Mouse (Mus musculus) kidney, postnatal 0 days (tissue): ENCODE data around the gene Kars. TPM values are rescaled to one million over a fixed set of nuclear protein-coding genes. Genes with fewer than 3 reads are reported as not detected.

Experiments used
- ATAC-seq: fragments of 200-750 bp; cut with Nextera tagmentation; replicated peaks from 2 replicates; pipeline ENCODE4 v1.8.0; 2017; ENCODE audit warnings: low read depth, moderate number of reproducible peaks, moderate TSS enrichment, moderate library complexity; ENCODE audit not compliant: low FRiP score
- DNase-seq: peaks from one replicate; pipeline ENCODE4 v3.0.0-alpha.2; 2016; ENCODE audit warnings: low spot score
- H3K27ac ChIP-seq: fragments of 300-500 bp; sonication (generic); 2 replicates; pipeline ENCODE4 v1.5.1; 2014; ENCODE audit warnings: mild to moderate bottlenecking
- H3K27me3 ChIP-seq: fragments of 300-500 bp; sonication (generic); 2 replicates; pipeline ENCODE4 v1.6.1; 2014; ENCODE audit warnings: low read length, mixed read lengths; ENCODE audit not compliant: insufficient read depth
- H3K36me3 ChIP-seq: fragments of 300-500 bp; sonication (generic); 2 replicates; pipeline ENCODE4 v1.6.1; 2014; ENCODE audit warnings: low read length, mixed read lengths; ENCODE audit not compliant: insufficient read depth
- H3K4me1 ChIP-seq: fragments of 300-500 bp; sonication (generic); replicated peaks from 2 replicates; pipeline ENCODE4 v1.6.1; 2014; ENCODE audit warnings: antibody characterized with exemption, low read length, mixed read lengths; ENCODE audit not compliant: insufficient read depth
- H3K4me2 ChIP-seq: fragments of 300-500 bp; sonication (generic); 2 replicates; pipeline ENCODE4 v1.6.1; 2014; ENCODE audit warnings: mild to moderate bottlenecking, low read length, moderate library complexity, mixed read lengths
- H3K4me3 ChIP-seq: fragments of 300-500 bp; sonication (generic); replicated peaks from 2 replicates; pipeline ENCODE4 v1.5.1; 2014; ENCODE audit warnings: low read depth, low read length
- H3K9ac ChIP-seq: fragments of 300-500 bp; sonication (generic); 2 replicates; pipeline ENCODE4 v1.6.1; 2014; ENCODE audit warnings: low read depth, low read length
- H3K9me3 ChIP-seq: fragments of 300-500 bp; sonication (generic); replicated peaks from 2 replicates; pipeline ENCODE4 v1.6.1; 2016; ENCODE audit warnings: low read length, inconsistent platforms, mixed read lengths
- CTCF ChIP-seq: IDR thresholded peaks from 2 replicates; pipeline ENCODE4 v1.5.1; 2016; ENCODE audit warnings: antibody characterized with exemption, low read depth, mild to moderate bottlenecking, moderate library complexity
- WGBS: fragments of 180-500 bp; shearing (Covaris S2); extraction: QIAGEN DNeasy Blood & Tissue Kit; methylation state at CpG from one replicate; pipeline ENCODE4 v1.1.7; 2014; 5-methylcytosine and 5-hydroxymethylcytosine counted together
- polyA plus RNA-seq: library from polyadenylated mRNA; unstranded; fragments of >200 nt; fragmentation: Nextera tagmentation; extraction: Ambion mirVana; gene quantifications from 2 replicates; pipeline ENCODE4 v1.2.1, GENCODE M21; 2015

Gene Kars
- polyA plus RNA-seq, 1 experiment from 2014 or later = 139 TPM

- no peak for DNase-seq
- no peak for TF ChIP-seq CTCF
- no peak overlapping the region for H3K9ac ChIP-seq
- H3K9me3 ChIP-seq = no peaks in the 10 kb centered on the region
- H3K4me2 ChIP-seq = no peak overlapping the region
- no peak overlapping the region for H3K27ac ChIP-seq
- H3K4me1 ChIP-seq = no peaks in the 10 kb centered on the region
- no peak overlapping the region for H3K4me3 ChIP-seq
- no peaks in the 10 kb centered on the region for H3K36me3 ChIP-seq
- 72% methylated on average over 7 of the region's 7 CpGs for WGBS
- no peak for ATAC-seq
- no peaks in the 10 kb centered on the region for H3K27me3 ChIP-seq
Observed at GRCm38 (mm10) chr8:111964849-111965561, 46.1 kb downstream of the Kars start.

GRCm38 (mm10) chr8:111964351-111964750, 46.8 kb downstream of the Kars start:
- TF ChIP-seq CTCF = no peak
- Histone ChIP-seq H3K27ac (no peak overlapping the region), H3K36me3 (no peaks in the 10 kb centered on the region), H3K27me3 (no peaks in the 10 kb centered on the region), H3K4me2 (no peak overlapping the region), H3K9me3 (no peaks in the 10 kb centered on the region), H3K4me3 (no peak overlapping the region), H3K4me1 (no peaks in the 10 kb centered on the region), H3K9ac (no peak overlapping the region)
- WGBS = 50% methylated on average over 5 of the region's 5 CpGs
- no peak for ATAC-seq
- DNase-seq = no peak

- Histone ChIP-seq H3K4me1 (no peaks in the 10 kb centered on the region), H3K9ac (no peak overlapping the region), H3K27me3 (no peaks in the 10 kb centered on the region), H3K4me3 (no peak overlapping the region), H3K27ac (no peak overlapping the region), H3K36me3 (0 out of 2 replicates have a peak, but pooled peaks cover 2% of the 10 kb centered on the region), H3K9me3 (no peaks in the 10 kb centered on the region), H3K4me2 (no peak overlapping the region)
- TF ChIP-seq CTCF = no peak
- no peak for DNase-seq
- ATAC-seq = no peak
- 91% methylated on average over 4 of the region's 4 CpGs for WGBS
Observed at GRCm38 (mm10) chr8:111963546-111963945, 47.6 kb downstream of the Kars start.

GRCm38 (mm10) chr8:111963091-111963490, 48.0 kb downstream of the Kars start:
- H3K4me2 ChIP-seq = no peak overlapping the region
- H3K36me3 ChIP-seq = 0 out of 2 replicates have a peak, but pooled peaks cover 2% of the 10 kb centered on the region
- H3K4me1 ChIP-seq = no peaks in the 10 kb centered on the region
- no peaks in the 10 kb centered on the region for H3K9me3 ChIP-seq
- DNase-seq (no peak), ATAC-seq (no peak)
- no peak for TF ChIP-seq CTCF
- H3K4me3 ChIP-seq = no peak overlapping the region
- 82% methylated on average over 10 of the region's 10 CpGs for WGBS
- H3K27ac ChIP-seq = no peak overlapping the region
- H3K27me3 ChIP-seq = no peaks in the 10 kb centered on the region
- H3K9ac ChIP-seq = no peak overlapping the region

GRCm38 (mm10) chr8:111962589-111962988, 48.5 kb downstream of the Kars start:
- Histone ChIP-seq H3K36me3 (0 out of 2 replicates have a peak, but pooled peaks cover 5% of the 10 kb centered on the region), H3K27me3 (no peaks in the 10 kb centered on the region), H3K4me1 (no peaks in the 10 kb centered on the region), H3K4me3 (no peak overlapping the region), H3K4me2 (no peak overlapping the region), H3K9ac (no peak overlapping the region), H3K9me3 (no peaks in the 10 kb centered on the region), H3K27ac (no peak overlapping the region)
- WGBS = 68% methylated on average over 1 of the region's 1 CpGs
- no peak for ATAC-seq
- TF ChIP-seq CTCF = no peak
- no peak for DNase-seq

GRCm38 (mm10) chr8:111961330-111961729, 49.8 kb downstream of the Kars start:
- WGBS = 60% methylated on average over 3 of the region's 3 CpGs
- Histone ChIP-seq H3K4me2 (no peak overlapping the region), H3K36me3 (peaks cover 17% of the 10 kb centered on the region; the same call in 1 of the 2 replicates), H3K27ac (no peak overlapping the region), H3K4me1 (no peaks in the 10 kb centered on the region), H3K9ac (no peak overlapping the region), H3K4me3 (no peak overlapping the region), H3K27me3 (no peaks in the 10 kb centered on the region), H3K9me3 (no peaks in the 10 kb centered on the region)
- 0 out of 2 replicates have a peak, but pooled peaks have one; percentile 38 for ATAC-seq
- no peak; the same call in 1 of the 2 replicates for TF ChIP-seq CTCF
- DNase-seq = peak; percentile 10
